Mouse (Mus musculus) liver, embryonic 14.5 days (tissue): ENCODE results near the gene Por.

ENCODE experiments used
- CTCF ChIP-seq: IDR thresholded peaks from 2 replicates; pipeline ENCODE4 v1.5.1; 2016; ENCODE audit warnings: antibody characterized with exemption, low read depth, control low read depth
- EP300 ChIP-seq: IDR thresholded peaks from 2 replicates; pipeline ENCODE4 v1.6.1; 2016; ENCODE audit warnings: antibody characterized with exemption, low read depth

- no peak for TF ChIP-seq CTCF
- no peak for TF ChIP-seq EP300
These were observed 12.7 kb upstream of the Por start for GRCm38 (mm10) chr5:135657128-135657527.
